Mouse (Mus musculus): ENCODE data around the gene Flot1.

DNA sequence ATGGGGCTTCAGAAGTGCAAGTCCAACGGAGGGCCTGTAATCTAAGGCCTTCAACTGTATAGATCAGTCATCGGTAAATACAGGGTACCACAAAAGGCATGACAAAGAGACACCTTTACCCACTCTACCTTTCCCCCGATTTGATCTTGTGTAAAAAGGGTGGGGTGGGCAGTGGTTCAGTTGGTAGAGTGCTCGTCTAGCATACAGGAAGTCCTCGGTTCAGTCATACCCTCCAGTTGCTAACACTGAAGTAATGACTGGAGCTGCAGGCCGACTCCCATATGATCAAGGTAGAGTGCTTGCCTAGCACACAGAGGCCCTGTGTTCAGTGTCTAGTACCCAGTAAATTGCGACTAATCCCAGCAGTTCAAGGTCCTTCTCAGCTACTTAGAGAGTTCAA lies 9.4 kb upstream of the Flot1 start:
- no peak for TF ChIP-seq CTCF (IDR thresholded peaks at IDR 0.05; ENCODE audit: low read depth)
- no peak for TF ChIP-seq EP300 (optimal IDR thresholded peaks at IDR 0.05)

Measured in stomach, postnatal 0 days (tissue).